Mouse (Mus musculus): Measurements from ENCODE around the gene Gm10226. TPM values are rescaled to one million over a fixed set of nuclear protein-coding genes. Genes with fewer than 3 reads are reported as not detected.
A peak's percentile ranks its signal among the peaks of the same experiment; 100 is the strongest.
"Not testable (repeated sequence)": the region's sequence is repeated elsewhere in the genome, so short reads cannot be mapped to it uniquely, and the experiment has no call there.

Gm10226 gene
- 17.7 and 21.4 TPM in 2 replicates for polyA plus RNA-seq (2014; fragmentation: Nextera tagmentation; extraction: Ambion mirVana)

- no peak within 1 kb of the TSS for H3K27ac ChIP-seq (replicated peaks; ENCODE audit: low read depth, low read length)
- peaks cover 50% of the 10 kb centered on the region for H3K36me3 ChIP-seq (ENCODE audit: control insufficient read depth, insufficient read depth, low read length)
- no peak for ATAC-seq (ENCODE audit: low FRiP score, low TSS enrichment)
- H3K4me2 ChIP-seq (ENCODE audit: low read length), result no peak within 1 kb of the TSS
- H3K9ac ChIP-seq (replicated peaks; ENCODE audit: low read length), result no peak within 1 kb of the TSS
- no peaks in the 10 kb centered on the region for H3K4me1 ChIP-seq (ENCODE audit: control insufficient read depth, insufficient read depth, low read length)
- DNase-seq, result no peak
- H3K27me3 ChIP-seq (ENCODE audit: control insufficient read depth, insufficient read depth, low read length), result no peaks in the 10 kb centered on the region
- 94% methylated on average over 3 of the region's 3 CpGs for WGBS
- H3K9me3 ChIP-seq (ENCODE audit: control insufficient read depth, low read length), result no peaks in the 10 kb centered on the region
- H3K4me3 ChIP-seq (replicated peaks; ENCODE audit: low read depth, low read length), result no peak within 1 kb of the TSS
Observed at GRCm38 (mm10) chr17:21691560-21691959, at the start of gene Gm10226. Gene Gm10226 (plus strand): TSS chr17:21691860.

DNA sequence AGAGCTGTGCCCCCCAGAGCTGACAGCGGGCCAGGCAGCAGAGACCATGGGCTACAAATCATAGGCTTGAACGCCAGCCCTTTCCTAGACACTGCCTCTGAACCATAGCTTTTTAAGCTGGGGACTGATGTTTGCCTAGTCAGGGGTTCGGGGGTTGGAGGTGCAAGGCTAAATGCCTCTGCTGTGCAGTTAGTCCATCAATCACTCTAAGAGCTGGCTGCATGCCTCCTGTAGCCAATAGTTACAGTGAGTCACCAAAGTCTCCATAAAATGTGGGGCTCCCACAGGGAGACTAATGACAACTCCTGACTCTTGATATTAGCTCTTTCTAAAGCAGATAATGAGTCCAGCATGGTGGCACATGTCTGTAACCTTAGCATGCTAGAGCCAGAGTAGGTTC is 42.9 kb upstream of the Gm10226 start:
- Histone ChIP-seq H3K9me3 (ENCODE audit: control insufficient read depth, low read length) (no peaks in the 10 kb centered on the region), H3K27me3 (ENCODE audit: control insufficient read depth, insufficient read depth, low read length) (no peaks in the 10 kb centered on the region), H3K9ac (replicated peaks; ENCODE audit: low read length) (no peak overlapping the region), H3K4me1 (ENCODE audit: control insufficient read depth, insufficient read depth, low read length) (no peaks in the 10 kb centered on the region), H3K4me2 (ENCODE audit: low read length) (no peak overlapping the region), H3K27ac (replicated peaks; ENCODE audit: low read depth, low read length) (no peak overlapping the region), H3K36me3 (ENCODE audit: control insufficient read depth, insufficient read depth, low read length) (0 out of 2 replicates have a peak, but pooled peaks cover 3% of the 10 kb centered on the region), H3K4me3 (replicated peaks; ENCODE audit: low read depth, low read length) (no peak overlapping the region)
- DNase-seq (no peak), ATAC-seq (ENCODE audit: low FRiP score, low TSS enrichment) (no peak)
- WGBS, result 81% methylated on average over 3 of the region's 3 CpGs

GRCm38 (mm10) chr17:21649936-21650335 is 41.7 kb upstream of the Gm10226 start:
- Histone ChIP-seq H3K27ac (replicated peaks; ENCODE audit: low read depth, low read length) (peak overlapping the region; percentile 74), H3K4me1 (ENCODE audit: control insufficient read depth, insufficient read depth, low read length) (no peaks in the 10 kb centered on the region), H3K9ac (replicated peaks; ENCODE audit: low read length) (peak overlapping the region; percentile 31; the same call in 1 of the 2 replicates), H3K4me2 (ENCODE audit: low read length) (peak overlapping the region; percentile 58), H3K9me3 (ENCODE audit: control insufficient read depth, low read length) (no peaks in the 10 kb centered on the region), H3K4me3 (replicated peaks; ENCODE audit: low read depth, low read length) (peak overlapping the region; percentile 42), H3K36me3 (ENCODE audit: control insufficient read depth, insufficient read depth, low read length) (0 out of 2 replicates have a peak, but pooled peaks cover 3% of the 10 kb centered on the region), H3K27me3 (ENCODE audit: control insufficient read depth, insufficient read depth, low read length) (no peaks in the 10 kb centered on the region)
- ATAC-seq (ENCODE audit: low FRiP score, low TSS enrichment) (peak; percentile 44), DNase-seq (peak; percentile 63)
- WGBS, result 31% methylated on average over 2 of the region's 2 CpGs

DNA sequence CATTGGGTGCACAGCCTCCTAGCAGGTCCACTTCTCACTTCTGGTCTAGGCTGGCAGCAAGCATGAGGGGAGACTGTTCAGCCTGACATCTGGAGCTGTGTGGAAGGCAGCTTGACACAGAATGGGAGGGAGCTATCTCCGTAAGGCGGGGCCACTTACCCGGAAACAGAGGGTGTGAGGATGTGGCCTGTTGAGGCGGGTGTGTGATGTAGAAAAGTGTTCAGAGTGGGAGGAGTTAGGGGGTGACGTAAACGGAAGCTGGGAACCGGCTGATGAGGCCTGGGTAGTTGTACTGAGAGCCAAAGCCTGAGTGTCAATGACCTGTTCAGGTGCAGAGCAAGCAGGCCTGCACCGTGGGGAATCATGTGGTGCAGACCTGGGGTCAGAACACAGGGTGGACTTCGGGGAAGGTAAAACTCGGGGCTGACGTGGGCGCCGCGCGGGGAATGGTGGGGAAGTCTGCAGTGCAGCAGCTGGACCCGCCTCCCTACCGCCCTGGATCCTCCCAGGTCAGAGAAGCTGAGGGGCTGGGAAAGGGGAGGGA is 41.2 kb upstream of the Gm10226 start, which contains the start of gene Zfp983:
Gene Zfp983, plus strand, starts transcription at position 261 of the 544 bp plus-strand sequence.
- not testable (repeated sequence) for H3K4me1 ChIP-seq (ENCODE audit: control insufficient read depth, insufficient read depth, low read length); H3K27me3 ChIP-seq (ENCODE audit: control insufficient read depth, insufficient read depth, low read length)
- under 1% methylated on average over 17 of the region's 17 CpGs for WGBS

DNA sequence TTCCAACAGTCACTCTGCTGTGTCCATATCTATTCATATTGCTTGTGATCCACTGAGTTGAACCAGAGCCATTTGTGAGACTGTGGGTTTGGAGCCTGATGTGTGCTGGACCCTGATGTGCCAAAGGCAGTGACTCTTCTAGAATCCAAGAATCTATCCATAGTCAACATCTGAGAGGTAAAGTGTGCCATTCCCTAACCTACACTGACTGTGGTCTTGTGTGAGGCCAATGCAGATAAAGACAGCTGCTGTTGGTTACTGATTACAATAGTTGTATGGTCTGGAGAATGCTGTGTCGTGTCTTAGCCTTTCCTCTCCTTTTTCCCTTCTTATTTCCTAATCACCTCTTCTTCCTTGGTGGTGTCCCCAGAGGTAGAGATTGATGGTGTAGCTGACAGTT is 12.8 kb upstream of the Gm10226 start:
- H3K4me2 ChIP-seq (ENCODE audit: low read length); H3K36me3 ChIP-seq (ENCODE audit: control insufficient read depth, insufficient read depth, low read length); H3K9me3 ChIP-seq (ENCODE audit: control insufficient read depth, low read length); H3K27ac ChIP-seq (replicated peaks; ENCODE audit: low read depth, low read length); H3K27me3 ChIP-seq (ENCODE audit: control insufficient read depth, insufficient read depth, low read length); H3K4me1 ChIP-seq (ENCODE audit: control insufficient read depth, insufficient read depth, low read length); ATAC-seq (ENCODE audit: low FRiP score, low TSS enrichment); H3K9ac ChIP-seq (replicated peaks; ENCODE audit: low read length); DNase-seq; H3K4me3 ChIP-seq (replicated peaks; ENCODE audit: low read depth, low read length): not testable (repeated sequence)
- WGBS, result 7% methylated on average over 1 of the region's 1 CpGs

More for the DNA sequence above, 41.2 kb upstream of the Gm10226 start, which contains the start of gene Zfp983:
- Histone ChIP-seq H3K4me3 (replicated peaks; ENCODE audit: low read depth, low read length) (peak within 1 kb of the TSS; percentile 42), H3K9ac (replicated peaks; ENCODE audit: low read length) (peak within 1 kb of the TSS; percentile 48), H3K27ac (replicated peaks; ENCODE audit: low read depth, low read length) (peak within 1 kb of the TSS; percentile 74), H3K4me2 (ENCODE audit: low read length) (peak within 1 kb of the TSS; percentile 58)
- peak; percentile 98 for ATAC-seq (ENCODE audit: low FRiP score, low TSS enrichment)
- peak; percentile 90 for DNase-seq
- not testable (repeated sequence) for H3K36me3 ChIP-seq (ENCODE audit: control insufficient read depth, insufficient read depth, low read length); H3K9me3 ChIP-seq (ENCODE audit: control insufficient read depth, low read length)

GRCm38 (mm10) chr17:21679273-21680018 is 12.2 kb upstream of the Gm10226 start:
- H3K4me3 ChIP-seq (replicated peaks; ENCODE audit: low read depth, low read length), result peak overlapping the region; percentile 42
- H3K4me1 ChIP-seq (ENCODE audit: control insufficient read depth, insufficient read depth, low read length), result no peaks in the 10 kb centered on the region
- DNase-seq (peak; percentile 88), ATAC-seq (ENCODE audit: low FRiP score, low TSS enrichment) (peak; percentile 98)
- H3K36me3 ChIP-seq (ENCODE audit: control insufficient read depth, insufficient read depth, low read length), result peaks cover 3% of the 10 kb centered on the region; the same call in 1 of the 2 replicates
- H3K27me3 ChIP-seq (ENCODE audit: control insufficient read depth, insufficient read depth, low read length), result no peaks in the 10 kb centered on the region
- WGBS, result 5% methylated on average over 9 of the region's 9 CpGs
- H3K4me2 ChIP-seq (ENCODE audit: low read length), result peak overlapping the region; percentile 57
- peak overlapping the region; percentile 72 for H3K27ac ChIP-seq (replicated peaks; ENCODE audit: low read depth, low read length)
- no peaks in the 10 kb centered on the region for H3K9me3 ChIP-seq (ENCODE audit: control insufficient read depth, low read length)
- peak overlapping the region; percentile 44; the same call in 1 of the 2 replicates for H3K9ac ChIP-seq (replicated peaks; ENCODE audit: low read length)

DNA sequence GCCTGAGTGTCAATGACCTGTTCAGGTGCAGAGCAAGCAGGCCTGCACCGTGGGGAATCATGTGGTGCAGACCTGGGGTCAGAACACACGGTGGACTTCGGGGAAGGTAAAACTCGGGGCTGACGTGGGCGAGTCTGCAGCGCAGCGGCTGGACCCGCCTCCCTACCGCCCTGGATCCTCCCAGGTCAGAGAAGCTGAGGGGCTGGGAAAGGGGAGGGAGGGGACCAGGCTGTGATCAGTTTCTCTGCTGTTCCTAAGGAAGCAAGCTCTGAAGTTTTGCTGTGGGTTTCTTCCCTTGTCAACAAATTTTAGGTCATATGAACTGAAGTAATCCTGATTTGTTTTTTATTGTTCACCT is 11.7 kb upstream of the Gm10226 start:
- H3K27me3 ChIP-seq (ENCODE audit: control insufficient read depth, insufficient read depth, low read length); H3K9me3 ChIP-seq (ENCODE audit: control insufficient read depth, low read length); H3K4me1 ChIP-seq (ENCODE audit: control insufficient read depth, insufficient read depth, low read length); H3K36me3 ChIP-seq (ENCODE audit: control insufficient read depth, insufficient read depth, low read length); DNase-seq: not testable (repeated sequence)
- WGBS, result 1% methylated on average over 10 of the region's 10 CpGs
- peak overlapping the region; percentile 42 for H3K4me3 ChIP-seq (replicated peaks; ENCODE audit: low read depth, low read length)
- ATAC-seq (ENCODE audit: low FRiP score, low TSS enrichment), result peak; percentile 86
- peak overlapping the region; percentile 72; the same call in 1 of the 2 replicates for H3K27ac ChIP-seq (replicated peaks; ENCODE audit: low read depth, low read length)
- H3K4me2 ChIP-seq (ENCODE audit: low read length), result peak overlapping the region; percentile 57
- peak overlapping the region; percentile 44; the same call in 1 of the 2 replicates for H3K9ac ChIP-seq (replicated peaks; ENCODE audit: low read length)

- no peak overlapping the region for H3K4me2 ChIP-seq (ENCODE audit: low read length)
- no peaks in the 10 kb centered on the region for H3K27me3 ChIP-seq (ENCODE audit: control insufficient read depth, insufficient read depth, low read length)
- H3K9me3 ChIP-seq (ENCODE audit: control insufficient read depth, low read length), result no peaks in the 10 kb centered on the region
- H3K27ac ChIP-seq (replicated peaks; ENCODE audit: low read depth, low read length), result no peak overlapping the region
- no peak overlapping the region for H3K4me3 ChIP-seq (replicated peaks; ENCODE audit: low read depth, low read length)
- WGBS, result 82% methylated on average over 3 of the region's 3 CpGs
- no peak overlapping the region for H3K9ac ChIP-seq (replicated peaks; ENCODE audit: low read length)
- H3K36me3 ChIP-seq (ENCODE audit: control insufficient read depth, insufficient read depth, low read length), result peaks cover 42% of the 10 kb centered on the region
- ATAC-seq (ENCODE audit: low FRiP score, low TSS enrichment) (no peak), DNase-seq (no peak)
- no peaks in the 10 kb centered on the region for H3K4me1 ChIP-seq (ENCODE audit: control insufficient read depth, insufficient read depth, low read length)
Observed at GRCm38 (mm10) chr17:21693342-21693741, 1.7 kb downstream of the Gm10226 start.

Data from midbrain, embryonic 14.5 days (tissue).